Mouse (Mus musculus) brain, embryonic 18.5 days (tissue): Measurements from ENCODE around the gene AC170998.1.

Experiments used
- DNase-seq: peaks from one replicate; pipeline ENCODE4 v3.0.0-alpha.2; 2012; ENCODE audit warnings: low read depth, low spot score

Gene AC170998.1

DNA sequence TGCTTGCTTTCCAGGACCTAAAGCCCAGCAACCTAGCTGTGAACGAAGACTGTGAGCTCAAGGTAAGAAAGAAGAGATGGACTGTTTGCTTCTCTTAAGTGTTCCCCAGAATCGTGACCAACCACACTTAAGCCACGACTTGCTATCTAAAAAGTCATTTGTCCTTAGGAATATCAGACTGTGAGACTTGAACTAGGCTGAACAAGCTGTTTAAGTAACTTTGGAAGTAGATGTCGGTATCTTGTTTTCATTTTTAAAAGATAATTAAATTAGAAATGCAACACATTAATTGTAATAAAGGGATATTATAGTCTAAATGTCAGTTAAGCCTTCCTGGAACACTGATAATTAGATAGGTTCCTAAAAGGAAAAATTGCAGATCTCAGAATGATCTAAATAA lies at the start of gene AC170998.1:
Gene AC170998.1 (plus strand): TSS at position 301 of the 400 bp plus-strand sequence.
- DNase-seq = no peak

DNA sequence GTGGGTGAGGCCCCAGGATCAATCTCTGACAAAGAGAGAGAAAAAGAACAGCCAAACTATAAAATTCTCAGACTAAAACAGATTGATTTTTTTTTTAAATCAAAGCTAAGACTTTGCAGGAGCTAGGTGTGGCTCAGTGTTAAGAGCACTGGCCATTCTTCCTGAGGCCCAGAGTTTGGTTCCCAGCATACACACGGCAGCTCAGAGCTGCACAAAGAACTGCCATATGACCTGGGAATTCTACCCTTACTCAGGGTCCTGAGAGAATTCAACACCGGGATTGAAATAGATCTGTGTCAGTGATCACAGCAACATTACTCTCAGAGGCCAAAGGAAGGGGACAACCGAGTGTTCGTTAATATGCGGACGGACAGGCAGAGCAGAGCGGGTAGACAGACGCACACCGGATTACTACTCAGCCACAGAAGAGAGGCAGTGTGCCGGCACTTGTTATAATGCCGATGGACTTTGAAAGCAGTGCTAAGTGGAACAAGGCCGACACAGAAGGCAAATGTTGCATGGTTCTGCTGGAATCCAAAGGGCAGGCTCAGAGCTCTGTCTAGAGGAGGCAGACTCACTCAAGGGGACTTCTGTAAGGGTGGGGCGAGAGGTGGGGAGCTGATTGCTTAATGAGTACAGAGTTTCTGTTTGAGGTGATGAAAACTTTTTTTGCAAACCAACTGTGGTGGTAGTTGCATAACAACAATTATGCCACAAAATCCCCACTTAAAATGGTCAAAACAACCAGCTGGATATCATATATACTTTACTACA lies 43.4 kb upstream of the AC170998.1 start:
- no peak for DNase-seq

- DNase-seq = no peak
Observed at GRCm38 (mm10) chr17:28683601-28684000, 42.3 kb upstream of the AC170998.1 start.

- DNase-seq = no peak
Observed at GRCm38 (mm10) chr17:28684631-28685030, 41.3 kb upstream of the AC170998.1 start.

GRCm38 (mm10) chr17:28687354-28687753 lies 38.5 kb upstream of the AC170998.1 start:
- DNase-seq = no peak

- DNase-seq = no peak
Observed at GRCm38 (mm10) chr17:28689586-28690283, 36.1 kb upstream of the AC170998.1 start, which contains the start of gene Slc26a8. Gene Slc26a8 (minus strand): TSS chr17:28690233.

DNA sequence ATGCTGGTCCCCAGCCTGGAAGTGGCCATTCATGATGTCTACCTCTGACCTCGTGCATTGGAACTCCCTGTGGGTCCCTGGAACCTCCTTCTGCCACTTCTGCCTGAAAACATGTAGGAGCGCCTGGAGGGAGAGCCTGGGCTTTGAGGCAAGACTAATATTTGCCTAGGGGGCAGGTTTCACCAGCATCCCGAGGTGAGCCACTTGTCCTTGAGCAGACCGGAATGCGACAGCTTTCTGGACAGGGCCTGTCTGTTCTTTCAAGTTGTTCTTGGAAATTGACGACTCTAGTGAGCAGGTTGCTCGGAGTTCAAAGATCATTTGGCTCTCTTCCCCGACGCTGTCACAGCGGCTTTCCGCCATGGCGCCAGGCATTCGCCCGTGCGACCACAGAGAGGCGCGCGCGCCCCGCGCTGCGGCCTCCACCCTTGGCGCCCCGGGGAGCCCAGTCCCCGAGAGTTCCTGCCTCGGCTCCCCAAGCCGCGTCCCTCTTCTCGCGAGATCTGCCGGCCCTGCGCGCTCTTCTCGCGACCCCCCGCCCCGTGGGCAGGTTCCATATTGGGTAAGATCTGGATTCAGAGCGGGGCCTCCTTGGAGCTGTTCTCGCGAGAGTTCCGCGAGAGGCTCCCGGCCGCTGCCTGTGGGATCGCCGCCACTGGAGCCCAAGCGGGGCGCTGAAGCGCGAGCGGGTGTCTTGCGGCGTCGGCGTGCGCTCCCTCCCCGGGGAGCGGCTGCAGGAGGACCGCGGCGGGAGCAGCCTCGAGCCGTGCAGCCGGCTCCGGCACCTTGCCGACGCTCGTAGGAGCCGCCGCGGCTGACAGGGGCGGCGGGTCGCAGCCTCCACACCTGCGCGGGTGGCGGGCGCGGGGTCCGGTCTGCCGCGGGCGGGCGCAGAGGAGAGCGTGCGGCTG lies 34.9 kb upstream of the AC170998.1 start, which contains the start of gene Mapk14:
Gene Mapk14 (plus strand): TSS at position 554 of the 911 bp plus-strand sequence.
- DNase-seq = peak; percentile 98

- DNase-seq = no peak
Observed at GRCm38 (mm10) chr17:28691687-28692340, 34.1 kb upstream of the AC170998.1 start.

GRCm38 (mm10) chr17:28692341-28692710 lies 33.6 kb upstream of the AC170998.1 start:
- no peak for DNase-seq

GRCm38 (mm10) chr17:28693086-28693485 lies 32.8 kb upstream of the AC170998.1 start:
- DNase-seq = no peak

DNA sequence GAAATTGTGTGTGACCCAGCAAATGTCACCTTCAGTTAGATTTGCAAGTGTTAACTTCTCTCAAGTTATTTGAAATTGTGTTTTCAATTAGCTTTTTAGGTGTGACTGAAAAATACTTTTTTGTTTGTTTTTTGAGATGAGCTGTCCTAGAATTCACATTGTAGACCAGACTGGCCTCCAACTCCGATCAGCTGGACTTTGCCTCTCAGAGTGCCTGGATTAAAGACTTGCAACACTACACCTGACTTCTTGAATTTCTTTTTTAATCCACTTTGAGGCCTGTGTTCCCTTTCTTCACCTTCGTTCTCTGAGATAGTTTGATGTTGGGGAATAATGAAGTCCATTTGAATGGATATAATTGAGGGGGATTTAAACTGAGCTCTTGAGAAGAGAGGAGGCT lies 31.8 kb upstream of the AC170998.1 start:
- no peak for DNase-seq

- DNase-seq = no peak
Observed at GRCm38 (mm10) chr17:28694832-28695231, 31.1 kb upstream of the AC170998.1 start.

DNA sequence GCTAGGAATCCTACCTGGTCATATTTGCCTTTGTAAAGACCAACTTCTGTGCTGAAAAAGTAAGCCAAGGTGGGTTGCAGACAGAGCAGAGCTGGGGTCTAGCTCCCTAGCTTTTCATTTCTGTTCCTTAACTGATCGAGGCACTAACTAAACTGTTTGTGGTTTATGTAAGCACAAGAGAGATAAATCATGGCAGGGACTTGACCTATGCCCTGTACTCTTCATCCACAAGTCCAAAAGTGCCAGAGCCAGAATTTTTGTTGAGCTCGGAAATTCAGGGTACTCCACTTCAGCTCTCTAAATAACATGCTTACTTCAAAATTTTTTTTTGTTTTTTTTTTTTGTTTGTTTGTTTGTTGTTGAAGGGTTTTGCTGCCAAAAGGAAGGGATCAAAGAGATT lies 29.2 kb upstream of the AC170998.1 start:
- no peak for DNase-seq

DNA sequence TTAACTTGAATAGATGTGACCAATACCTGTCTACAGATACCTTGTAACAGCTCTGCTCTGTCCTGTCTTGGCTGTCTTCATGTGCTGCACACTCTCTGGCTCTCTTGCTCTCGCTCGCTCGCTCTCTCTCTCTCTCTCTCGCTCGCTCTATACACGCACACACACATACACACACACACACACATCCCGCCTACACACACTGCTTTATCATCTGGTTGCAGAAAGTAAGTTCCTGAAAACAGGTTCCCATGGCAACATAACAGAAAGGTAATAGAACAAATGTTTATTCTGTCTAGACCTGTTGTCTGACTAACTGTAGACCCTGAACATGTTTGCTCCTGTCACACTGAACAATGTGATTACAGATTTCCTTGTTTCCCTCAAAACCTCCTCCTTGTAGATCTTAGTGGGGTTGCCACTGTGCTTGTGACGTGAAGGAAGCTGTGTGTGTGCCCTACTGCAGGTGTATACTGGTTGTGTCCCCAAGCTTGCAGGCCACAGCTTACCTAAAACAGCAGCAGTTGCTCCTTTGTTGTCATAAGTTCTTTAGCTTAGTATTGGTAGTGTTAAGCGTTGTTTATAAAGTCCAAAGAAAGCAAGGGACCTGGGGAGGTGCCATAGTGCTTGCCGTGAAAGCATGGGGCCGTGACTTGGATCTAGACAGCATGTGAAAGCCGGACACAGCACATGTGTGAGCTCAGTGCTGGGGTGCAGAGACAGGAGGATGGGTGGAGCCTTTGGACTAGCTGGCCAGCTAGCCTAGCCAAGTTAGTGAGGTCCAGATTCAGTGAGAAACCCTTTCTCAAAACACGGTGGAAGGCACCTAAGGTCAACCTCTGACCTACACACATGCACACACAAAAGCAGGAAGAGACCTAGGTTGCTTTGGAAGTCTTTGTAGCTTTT lies 28.3 kb upstream of the AC170998.1 start:
- no peak for DNase-seq

GRCm38 (mm10) chr17:28698245-28698644 lies 27.6 kb upstream of the AC170998.1 start:
- DNase-seq = no peak

DNA sequence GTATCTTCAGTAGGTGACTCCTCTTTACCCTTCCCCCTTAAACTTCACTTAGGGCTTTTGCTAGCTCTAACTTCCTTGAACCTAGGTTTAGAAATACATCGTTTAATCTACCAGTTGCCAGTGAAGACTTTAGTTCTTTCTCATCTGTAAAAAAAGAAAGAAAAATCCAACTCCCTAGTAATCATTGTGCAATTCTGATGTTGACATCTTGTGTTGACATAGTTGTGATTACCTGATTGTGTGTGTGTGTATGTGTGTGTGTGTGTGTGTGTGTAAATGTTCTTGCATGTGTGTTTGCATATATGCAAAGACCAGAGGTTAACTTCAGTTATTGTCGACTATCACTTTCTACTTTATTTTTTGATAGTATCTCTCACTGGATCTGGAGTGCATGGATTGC lies 27.2 kb upstream of the AC170998.1 start:
- no peak for DNase-seq

- DNase-seq = no peak
Observed at GRCm38 (mm10) chr17:28699789-28700188, 26.1 kb upstream of the AC170998.1 start.

DNA sequence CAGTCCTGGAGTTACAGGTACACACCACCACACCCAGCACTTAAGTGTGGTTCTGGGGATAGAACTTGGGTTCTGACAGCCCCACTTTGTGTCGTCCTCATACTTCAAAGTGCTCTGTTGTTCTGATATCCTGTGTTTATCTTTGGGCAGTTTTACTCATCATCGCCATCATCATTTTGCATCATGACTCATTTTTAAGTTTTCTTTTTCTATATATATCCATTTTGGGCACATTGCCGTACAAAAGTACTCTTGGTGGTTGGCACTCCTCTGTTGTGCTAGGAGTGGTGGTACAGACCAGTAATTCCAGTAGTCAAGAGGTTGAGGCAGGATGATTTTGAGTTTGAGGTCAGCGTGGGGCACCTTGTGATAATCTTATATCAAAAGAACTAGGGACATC lies 24.7 kb upstream of the AC170998.1 start:
- no peak for DNase-seq

DNA sequence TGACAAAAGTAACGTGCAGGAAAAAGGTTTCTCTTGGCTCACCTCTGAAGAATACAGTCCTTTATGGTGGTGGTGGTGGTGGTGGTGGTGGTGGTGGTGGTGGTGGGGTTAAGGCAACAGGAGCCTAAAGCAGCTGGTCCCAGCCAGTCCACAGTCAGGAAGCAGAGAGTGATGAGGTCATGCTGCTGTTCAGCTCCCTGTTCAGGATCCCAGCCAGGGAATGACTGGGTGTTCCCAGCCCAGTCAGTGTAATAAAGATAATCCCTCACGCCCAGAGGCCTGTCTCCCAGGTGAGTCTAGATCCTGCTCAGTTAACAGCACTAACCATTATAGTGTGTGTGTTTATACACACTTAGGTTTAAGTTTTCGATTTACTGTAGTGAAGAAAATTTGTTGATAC lies 24.1 kb upstream of the AC170998.1 start:
- DNase-seq = no peak

GRCm38 (mm10) chr17:28702646-28703045 lies 23.2 kb upstream of the AC170998.1 start:
- DNase-seq = no peak
